Mouse (Mus musculus): ENCODE data around the gene Il17ra.

The Il17ra gene

GRCm38 (mm10) chr6:120471991-120472441 is 9.0 kb downstream of the Il17ra start:
- DNase-seq (ENCODE audit: low spot score in 2 of 2): no peak

GRCm38 (mm10) chr6:120472455-120473140 is 9.6 kb downstream of the Il17ra start:
- DNase-seq (ENCODE audit: low spot score in 2 of 2): no peak

GRCm38 (mm10) chr6:120473427-120473826 is 10.4 kb downstream of the Il17ra start:
- no peak for DNase-seq (ENCODE audit: low spot score in 2 of 2)

GRCm38 (mm10) chr6:120475288-120475687 is 12.2 kb downstream of the Il17ra start:
- DNase-seq (ENCODE audit: low spot score in 2 of 2): no peak

- no peak for DNase-seq (ENCODE audit: low spot score in 2 of 2)
Observed at GRCm38 (mm10) chr6:120479302-120479701, 16.3 kb downstream of the Il17ra start.

DNA sequence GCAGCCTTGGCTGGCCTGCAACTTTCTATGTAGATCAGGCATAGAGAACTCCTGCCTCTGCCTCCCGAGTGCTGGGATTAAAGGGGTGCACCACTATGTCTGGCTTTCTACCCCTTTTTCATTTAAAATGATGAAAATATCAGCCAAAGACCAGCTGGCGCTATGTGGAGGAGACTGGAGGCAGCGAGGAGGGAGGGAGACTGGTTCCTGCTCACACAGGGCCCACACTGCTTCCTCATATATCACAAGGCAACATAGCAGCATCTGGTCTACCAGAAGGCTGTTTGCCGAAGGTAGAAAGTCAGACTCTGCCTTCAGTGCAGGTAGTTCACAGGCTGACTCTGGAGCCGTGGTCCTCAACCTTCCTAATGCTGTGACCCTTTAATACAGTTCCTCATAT is 17.3 kb downstream of the Il17ra start:
- no peak for DNase-seq (ENCODE audit: low spot score in 2 of 2)

DNA sequence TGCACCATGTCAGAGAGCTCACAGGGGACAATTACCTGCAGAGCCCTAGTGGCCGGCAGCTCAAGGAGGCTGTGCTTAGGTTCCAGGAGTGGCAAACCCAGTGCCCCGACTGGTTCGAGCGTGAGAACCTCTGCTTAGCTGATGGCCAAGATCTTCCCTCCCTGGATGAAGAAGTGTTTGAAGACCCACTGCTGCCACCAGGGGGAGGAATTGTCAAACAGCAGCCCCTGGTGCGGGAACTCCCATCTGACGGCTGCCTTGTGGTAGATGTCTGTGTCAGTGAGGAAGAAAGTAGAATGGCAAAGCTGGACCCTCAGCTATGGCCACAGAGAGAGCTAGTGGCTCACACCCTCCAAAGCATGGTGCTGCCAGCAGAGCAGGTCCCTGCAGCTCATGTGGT is 18.5 kb downstream of the Il17ra start:
- no peak for DNase-seq (ENCODE audit: low spot score in 2 of 2)

DNA sequence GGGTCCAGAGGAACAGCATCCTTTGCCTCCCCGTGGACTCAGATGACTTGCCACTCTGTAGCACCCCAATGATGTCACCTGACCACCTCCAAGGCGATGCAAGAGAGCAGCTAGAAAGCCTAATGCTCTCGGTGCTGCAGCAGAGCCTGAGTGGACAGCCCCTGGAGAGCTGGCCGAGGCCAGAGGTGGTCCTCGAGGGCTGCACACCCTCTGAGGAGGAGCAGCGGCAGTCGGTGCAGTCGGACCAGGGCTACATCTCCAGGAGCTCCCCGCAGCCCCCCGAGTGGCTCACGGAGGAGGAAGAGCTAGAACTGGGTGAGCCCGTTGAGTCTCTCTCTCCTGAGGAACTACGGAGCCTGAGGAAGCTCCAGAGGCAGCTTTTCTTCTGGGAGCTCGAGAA is 19.0 kb downstream of the Il17ra start:
- no peak for DNase-seq (ENCODE audit: low spot score in 2 of 2)

- no peak for DNase-seq (ENCODE audit: low spot score in 2 of 2)
Observed at GRCm38 (mm10) chr6:120482756-120483155, 19.7 kb downstream of the Il17ra start.

- DNase-seq (ENCODE audit: low spot score in 2 of 2): no peak
Observed at GRCm38 (mm10) chr6:120483211-120483626, 20.2 kb downstream of the Il17ra start.

DNA sequence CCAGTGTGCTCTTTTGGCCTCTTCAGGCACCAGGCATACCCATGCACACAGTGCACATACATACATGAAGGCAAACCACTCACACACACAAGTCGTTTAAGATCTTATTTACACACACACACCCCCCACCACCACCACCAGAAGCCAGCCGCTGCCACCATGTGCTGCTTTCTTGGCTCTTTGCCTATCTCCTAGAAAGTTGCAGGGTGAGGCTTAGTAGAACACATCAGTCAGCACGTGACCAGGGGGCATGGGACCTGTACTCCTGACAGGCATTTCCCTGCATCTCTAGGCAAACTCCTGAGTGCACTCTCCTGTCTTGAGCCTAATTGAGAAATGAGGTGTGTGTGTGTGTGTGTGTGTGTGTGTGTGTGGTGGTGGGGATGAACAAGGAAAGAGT is 22.0 kb downstream of the Il17ra start:
- DNase-seq (ENCODE audit: low spot score in 2 of 2): no peak

- no peak for DNase-seq (ENCODE audit: low spot score in 2 of 2)
Observed at GRCm38 (mm10) chr6:120486051-120486510, 23.0 kb downstream of the Il17ra start.

GRCm38 (mm10) chr6:120488647-120489046 is 25.6 kb downstream of the Il17ra start:
- no peak for DNase-seq (ENCODE audit: low spot score in 2 of 2)

DNA sequence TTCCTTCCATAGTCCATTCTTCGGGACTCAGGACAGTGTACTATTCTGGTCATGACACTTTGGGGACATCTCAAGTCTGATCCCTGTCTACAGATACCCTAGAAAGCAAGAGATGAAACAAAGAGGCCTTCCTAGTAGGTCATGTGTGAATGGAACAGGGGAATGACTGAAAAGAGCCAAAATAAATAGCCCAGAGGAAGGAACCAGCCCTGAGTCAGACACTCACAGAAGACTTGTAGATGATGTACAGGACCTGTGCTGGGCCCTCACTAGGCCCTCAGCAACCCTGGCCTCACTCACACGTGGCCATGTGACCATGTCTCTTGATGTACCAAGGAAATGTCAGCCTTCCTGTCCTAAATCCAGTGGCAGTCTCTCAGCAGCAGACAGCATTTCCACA is 26.4 kb downstream of the Il17ra start:
- DNase-seq (ENCODE audit: low spot score in 2 of 2): no peak

- DNase-seq (ENCODE audit: low spot score in 2 of 2): no peak
Observed at GRCm38 (mm10) chr6:120491064-120491463, 28.0 kb downstream of the Il17ra start.

- DNase-seq (ENCODE audit: low spot score in 2 of 2): no peak
Observed at GRCm38 (mm10) chr6:120491862-120492498, 28.9 kb downstream of the Il17ra start.

DNA sequence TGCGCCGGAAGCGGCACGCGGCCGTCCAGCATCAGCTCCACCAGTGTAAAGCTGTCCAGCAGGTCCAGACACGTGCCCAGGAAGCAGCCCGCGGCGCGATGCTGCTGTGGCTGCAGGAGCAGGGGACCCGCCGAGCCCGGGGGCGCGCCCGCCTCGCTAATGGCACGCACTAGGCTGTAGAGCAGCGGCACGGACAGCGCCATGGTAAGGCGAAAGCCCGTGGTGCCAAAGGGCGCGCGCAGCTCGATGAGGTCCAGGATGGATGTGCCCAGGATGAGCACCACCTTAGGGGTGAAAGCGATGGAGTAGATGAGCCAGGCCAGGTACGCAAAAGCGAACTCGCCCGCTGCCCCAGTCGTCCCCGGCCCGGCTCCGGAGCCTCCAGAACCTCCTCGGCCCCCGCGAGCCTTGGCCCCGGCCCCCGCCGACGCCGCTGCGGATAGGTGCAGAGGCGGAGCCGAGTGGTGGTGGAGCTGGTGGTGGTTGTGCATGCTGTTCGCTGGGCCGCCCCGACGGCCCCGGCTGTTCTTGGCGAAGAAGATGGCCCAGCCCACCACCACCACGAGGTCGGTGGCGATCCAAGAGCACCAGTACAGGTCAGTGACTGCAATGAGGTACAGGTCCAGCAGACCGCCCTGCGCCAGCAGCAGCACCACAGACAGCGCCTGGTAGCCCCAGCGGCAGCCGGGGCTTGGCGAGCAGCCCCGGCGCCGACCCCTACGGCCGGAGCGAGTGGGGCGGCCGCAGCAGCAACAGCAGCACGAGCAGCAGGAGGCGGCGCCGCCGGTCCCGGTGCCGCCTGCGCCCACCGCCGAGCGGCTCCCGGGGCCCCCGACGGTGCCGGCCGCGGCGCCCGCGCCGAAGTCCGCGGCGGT is 29.7 kb downstream of the Il17ra start:
- peak; percentile 21 to 39 for DNase-seq (ENCODE audit: low spot score in 2 of 2)

GRCm38 (mm10) chr6:120493374-120494181 is 30.5 kb downstream of the Il17ra start, which contains the start of gene Tmem121b:
Gene Tmem121b, minus strand, starts transcription at chr6:120493807.
- DNase-seq (ENCODE audit: low spot score in 2 of 2): no peak

- no peak for DNase-seq (ENCODE audit: low spot score in 2 of 2)
Observed at GRCm38 (mm10) chr6:120496544-120496943, 33.5 kb downstream of the Il17ra start.

- DNase-seq (ENCODE audit: low spot score in 2 of 2): no peak
Observed at GRCm38 (mm10) chr6:120504051-120504450, 41.0 kb downstream of the Il17ra start.

- no peak for DNase-seq (ENCODE audit: low spot score in 2 of 2)
Observed at GRCm38 (mm10) chr6:120505531-120505930, 42.5 kb downstream of the Il17ra start.

All from urinary bladder, adult 18-20 months (tissue).